Comparison of ENCODE assay signal across 17 mouse cellular contexts in genomic region chr11:7337826-7338225, GRCm38 (mm10).
"Had no signal": no experiment of that assay in that cellular context is flagged by ENCODE, and none has a peak within 500 bp of the region (broad histone marks: within the 10 kb centered on the region; RNA-seq: fewer than 3 reads in every experiment).

No protein-coding gene starts in this region.

- H3K4me1 ChIP-seq: limb, embryonic 13.5 days; liver, embryonic 15.5 days; megakaryocyte, embryonic 14.5 days; midbrain, embryonic 12.5 days; stomach, embryonic 15.5 days had no signal

- H3K4me2 ChIP-seq: limb, embryonic 13.5 days; liver, embryonic 11.5 days; liver, embryonic 15.5 days; midbrain, embryonic 12.5 days; stomach, embryonic 15.5 days had no signal

- DNase-seq: kidney, adult 8-10 months; kidney, postnatal 14 days; layer of hippocampus, postnatal 36 days; left cerebral cortex, postnatal 4 days; lung, adult 2 months; lung, postnatal 14 days; right cerebral cortex, postnatal 14 days; thymus, postnatal 4 days had no signal

- ATAC-seq: intestine, postnatal 0 days; midbrain, embryonic 16.5 days had no signal

- H3K27me3 ChIP-seq: limb, embryonic 13.5 days; liver, embryonic 15.5 days; megakaryocyte, embryonic 14.5 days; midbrain, embryonic 12.5 days; stomach, embryonic 15.5 days had no signal

- H3K9ac ChIP-seq: limb, embryonic 13.5 days; liver, embryonic 15.5 days; midbrain, embryonic 12.5 days; stomach, embryonic 15.5 days had no signal

- H3K9me3 ChIP-seq: liver, embryonic 15.5 days; stomach, embryonic 15.5 days had no signal

- H3K27ac ChIP-seq: limb, embryonic 13.5 days; liver, embryonic 15.5 days; macrophage; midbrain, embryonic 12.5 days; stomach, embryonic 15.5 days had no signal

- H3K36me3 ChIP-seq: limb, embryonic 13.5 days; liver, embryonic 15.5 days; midbrain, embryonic 12.5 days; stomach, embryonic 15.5 days had no signal

- H3K4me3 ChIP-seq: limb, embryonic 13.5 days; liver, embryonic 15.5 days; megakaryocyte, embryonic 14.5 days; midbrain, embryonic 12.5 days; stomach, embryonic 15.5 days had no signal
